Mouse (Mus musculus) layer of hippocampus, postnatal 36 days (tissue): ENCODE measurements around the gene Grip1. TPM values are rescaled to one million over a fixed set of nuclear protein-coding genes. Genes with fewer than 3 reads are reported as not detected.

Experiments
- DNase-seq, 2 experiments: peaks; one replicate each; pipeline ENCODE4 v3.0.0; 2022
- total RNA-seq, 2 experiments: library from RNA; stranded (reverse); gene quantifications; 2 replicates each; pipeline ENCODE4 v1.2.3; 2021

Gene Grip1
- total RNA-seq, 2 experiments from 2014 or later = 28.4 to 29.0 TPM

DNA sequence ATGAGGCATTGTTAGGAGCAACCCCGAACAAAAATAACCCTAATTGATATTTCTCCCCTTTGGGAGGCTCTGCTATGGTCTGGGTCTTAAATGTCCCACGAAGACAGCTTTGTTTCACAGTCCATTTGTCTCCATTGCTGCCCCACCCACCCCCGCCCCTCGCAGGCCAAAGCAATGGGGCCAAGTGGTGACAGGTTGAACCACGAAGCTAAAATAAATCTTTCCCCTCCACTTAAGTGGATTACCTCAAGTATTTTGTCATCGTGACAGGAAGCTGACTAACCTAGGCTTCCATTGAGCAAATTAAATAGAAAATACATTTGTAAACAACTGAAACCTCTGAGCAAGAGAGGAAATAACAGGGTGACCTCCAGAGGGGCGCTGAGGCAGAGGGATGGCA, 216.8 kb downstream of the Grip1 start:
- no peak for DNase-seq

DNA sequence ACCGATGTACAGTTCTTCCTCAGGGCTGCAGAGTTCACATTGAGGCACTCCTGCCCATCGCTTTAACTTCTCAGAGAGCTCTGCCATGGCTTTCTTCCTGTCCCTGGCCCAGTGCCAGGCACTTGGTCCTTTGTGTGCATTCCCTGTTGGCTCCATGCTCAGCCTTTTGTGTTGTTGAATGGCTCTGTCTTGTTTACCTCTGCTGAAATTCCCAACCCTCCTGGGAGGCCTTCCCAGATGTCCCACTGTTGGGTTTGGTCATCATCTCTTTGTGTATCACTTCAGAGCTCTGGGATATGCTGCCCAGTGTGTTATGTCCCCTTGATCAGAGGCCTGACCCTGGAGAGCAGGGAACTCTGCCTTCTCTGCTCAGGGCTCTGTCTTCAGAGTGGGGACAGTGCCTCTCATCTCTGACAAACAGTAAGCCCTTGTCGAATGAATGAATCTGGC, 230.8 kb downstream of the Grip1 start:
- no peak for DNase-seq

DNA sequence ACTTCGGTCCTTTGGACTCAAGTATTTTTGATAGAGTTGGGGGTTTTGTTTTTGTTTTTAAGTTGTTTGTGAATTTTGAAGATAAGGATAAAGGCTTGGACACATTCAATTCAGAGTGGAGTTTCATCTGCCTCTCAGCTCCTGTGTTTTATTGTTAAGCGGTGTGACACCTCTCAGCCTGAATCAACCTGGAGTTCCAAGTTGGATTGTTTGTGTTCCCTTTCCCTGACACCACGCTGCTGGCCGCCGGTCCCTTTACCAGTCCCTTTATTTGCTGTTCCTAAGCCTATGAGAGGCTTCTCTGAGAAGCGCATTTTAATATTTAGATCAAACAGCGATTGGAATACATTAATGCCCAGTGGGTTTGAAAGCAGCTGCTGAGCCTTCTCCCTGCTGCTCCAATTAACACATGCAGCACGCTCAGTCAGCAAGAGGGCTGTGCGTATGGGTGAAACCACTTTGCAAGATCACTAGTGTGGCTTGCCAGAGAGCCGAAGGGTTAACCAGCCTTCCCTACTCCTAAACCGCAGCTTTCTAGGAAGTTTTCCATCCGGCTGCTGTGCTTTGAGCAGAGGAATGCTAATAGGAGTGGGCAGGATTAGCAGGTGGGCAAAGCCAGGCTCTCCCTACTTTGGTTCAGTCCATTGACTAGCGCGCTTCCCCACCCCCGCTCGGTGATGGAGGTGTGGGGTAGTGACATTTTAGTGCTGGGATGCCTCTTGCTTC, 237.9 kb downstream of the Grip1 start:
- peak; percentile 64 to 66 for DNase-seq

DNA sequence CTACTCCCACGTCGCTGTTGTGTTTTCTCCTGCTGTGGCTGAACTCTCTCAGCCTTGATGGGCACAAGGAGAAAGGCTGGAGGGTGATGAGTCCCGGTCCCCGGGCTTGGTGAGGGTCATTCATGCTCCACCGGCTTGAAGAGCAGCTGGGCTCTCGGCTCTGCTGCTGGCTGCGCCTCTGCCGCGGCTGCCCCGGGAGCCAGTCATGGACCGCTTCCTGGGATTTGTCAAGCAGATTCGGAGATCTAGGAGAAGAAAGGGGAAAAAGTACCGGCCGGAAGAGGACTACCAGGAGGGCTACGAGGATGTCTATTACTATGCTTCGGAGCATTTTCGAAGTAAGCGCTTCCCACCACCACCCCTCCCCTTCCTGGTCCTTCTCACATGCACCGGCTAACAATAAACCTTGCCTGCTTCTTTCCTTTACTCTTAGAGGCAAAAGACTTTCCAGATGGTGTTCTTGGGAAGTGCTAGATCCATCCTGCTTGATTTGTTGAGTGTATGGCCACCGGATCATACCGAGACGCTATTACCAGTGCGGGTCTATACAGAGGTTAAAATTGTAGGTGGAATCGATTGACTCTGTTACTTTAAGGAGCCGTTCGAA, 238.8 kb downstream of the Grip1 start:
- peak; percentile 20 to 24 for DNase-seq

DNA sequence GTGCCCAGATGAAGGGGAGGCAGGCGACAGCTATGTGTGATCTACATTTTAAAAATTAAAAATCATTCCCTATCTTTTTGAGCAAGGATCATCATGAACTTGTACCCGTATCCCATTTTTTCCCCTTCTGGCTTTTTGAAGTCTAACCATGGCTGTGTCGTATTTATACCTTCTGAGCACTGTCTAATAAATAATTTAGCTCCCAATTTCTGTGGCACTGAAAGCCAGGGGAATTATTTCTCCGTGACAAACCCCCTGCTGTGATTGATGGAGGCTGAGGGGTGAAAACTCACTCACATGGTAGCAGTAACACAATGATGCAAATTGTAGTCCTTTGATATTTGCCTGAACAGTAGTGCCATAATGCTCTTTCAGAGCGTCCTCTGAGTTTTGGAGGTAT, 239.8 kb downstream of the Grip1 start:
- no peak for DNase-seq

DNA sequence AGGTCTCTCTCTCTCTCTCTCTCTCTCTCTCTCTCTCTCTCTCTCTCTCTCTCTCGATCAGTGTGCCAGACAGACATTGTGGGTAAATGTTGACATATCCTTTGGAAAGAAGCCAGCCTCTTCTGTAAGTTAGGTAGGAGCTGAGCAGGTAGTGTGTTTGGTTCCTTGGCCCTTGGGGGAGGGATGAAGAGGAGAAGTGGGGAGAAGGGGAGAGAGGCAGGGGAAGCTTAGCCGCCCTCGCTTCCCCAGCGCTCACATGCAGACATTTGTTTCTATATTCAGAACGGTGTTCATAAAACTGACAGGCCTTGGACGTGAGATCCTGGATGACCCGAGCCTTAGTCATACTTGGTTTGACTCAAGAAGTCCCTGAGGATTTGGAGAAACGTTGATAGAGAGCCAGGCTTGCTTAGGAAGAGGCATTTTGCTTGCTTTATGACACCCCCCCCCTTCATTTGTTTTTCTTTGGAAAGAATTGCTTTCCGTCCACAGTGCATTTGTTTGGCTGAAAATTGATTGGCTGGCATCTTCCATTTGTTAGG, 243.7 kb downstream of the Grip1 start:
- no peak for DNase-seq

DNA sequence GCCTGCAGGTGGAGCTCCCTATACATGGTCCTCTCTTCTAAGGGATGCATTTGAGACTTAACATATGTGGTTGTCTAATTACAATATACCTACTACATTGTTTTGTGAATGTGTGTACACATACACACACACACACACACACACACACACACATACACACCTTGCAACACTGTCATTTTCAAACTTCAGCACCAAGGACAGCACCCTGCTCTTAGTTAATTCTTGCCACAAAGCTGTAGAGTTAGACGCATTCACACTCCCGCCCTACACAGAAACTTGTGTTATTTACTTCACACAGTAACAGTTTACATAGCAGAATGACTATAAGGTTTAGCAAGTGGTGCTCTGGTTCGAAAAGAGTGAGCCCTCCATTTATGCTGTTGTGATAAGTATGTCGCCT, 251.7 kb downstream of the Grip1 start:
- DNase-seq = no peak

DNA sequence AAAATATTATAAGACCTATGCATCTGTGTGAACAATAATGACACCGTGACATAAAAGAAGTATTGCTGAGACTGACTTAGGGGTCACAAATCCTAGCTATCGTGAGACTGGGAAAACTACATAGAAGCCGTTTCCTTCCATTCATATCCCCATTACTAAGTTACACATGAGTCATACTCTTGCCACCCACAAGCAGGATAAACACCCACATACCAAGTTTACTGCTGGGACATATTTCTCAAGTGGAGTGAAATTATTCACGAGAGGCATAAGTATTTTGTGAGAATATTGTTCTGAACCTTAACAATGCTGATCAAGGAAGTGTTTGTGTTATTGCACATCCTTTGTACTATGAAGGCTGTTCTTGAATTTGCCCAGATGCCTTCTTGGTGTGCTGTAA, 252.7 kb downstream of the Grip1 start:
- DNase-seq = no peak

DNA sequence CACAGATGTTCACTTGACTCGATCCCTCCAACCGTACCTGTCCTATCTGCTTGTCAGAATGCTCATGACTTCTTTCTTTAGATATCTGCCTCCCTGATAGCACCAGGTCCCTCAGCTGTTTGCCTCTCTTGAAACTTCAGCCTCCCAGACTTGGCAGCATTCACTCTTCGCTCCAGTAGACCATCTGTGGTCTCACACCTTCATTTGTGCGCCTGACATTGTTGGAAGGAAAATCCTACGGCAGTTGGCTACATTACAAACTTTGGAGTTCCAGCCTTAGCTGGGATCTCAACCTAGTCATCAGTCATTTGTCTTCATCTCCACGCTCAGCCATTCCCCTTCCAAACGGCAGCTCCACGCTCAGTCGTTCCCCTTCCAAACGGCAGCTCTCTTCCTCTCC, 253.4 kb downstream of the Grip1 start:
- no peak for DNase-seq

DNA sequence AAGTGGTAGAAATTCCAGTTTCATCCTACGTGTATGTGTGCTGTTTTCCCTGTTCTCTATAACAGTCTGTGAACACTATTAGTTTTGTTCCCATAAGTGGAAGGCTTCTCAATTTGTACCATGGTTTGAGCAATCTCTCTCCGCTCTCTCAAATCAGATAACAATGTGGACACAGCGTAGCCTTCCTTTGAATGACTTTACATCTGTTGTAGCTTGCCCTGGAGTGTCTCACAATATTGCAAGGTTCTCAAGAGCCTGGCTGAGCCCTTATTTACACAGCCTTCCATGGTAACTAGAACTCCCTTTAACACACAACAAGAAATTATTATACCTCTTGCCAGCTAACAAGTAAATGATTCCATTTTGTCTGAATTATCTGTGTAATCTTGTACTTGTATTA, 268.3 kb downstream of the Grip1 start:
- DNase-seq = no peak

DNA sequence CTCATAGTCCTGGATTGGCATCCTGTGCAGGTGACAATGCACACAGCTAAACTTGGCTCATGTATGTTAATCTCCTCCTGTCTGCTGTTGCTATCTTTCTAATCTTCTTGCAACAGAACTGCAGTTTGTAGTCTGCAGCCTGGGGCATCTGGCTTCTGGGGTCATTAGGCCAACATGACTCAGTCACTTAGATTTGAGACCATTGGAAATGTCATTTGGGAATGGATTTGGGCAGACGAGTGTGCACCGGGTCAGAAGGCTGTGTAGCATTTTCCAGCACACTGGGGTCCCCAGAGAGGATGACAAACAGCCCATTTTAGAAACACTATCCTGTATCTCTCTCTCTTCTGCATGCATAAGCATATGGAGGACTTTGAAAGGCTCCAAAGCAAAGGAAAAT, 268.8 kb downstream of the Grip1 start:
- DNase-seq = no peak

DNA sequence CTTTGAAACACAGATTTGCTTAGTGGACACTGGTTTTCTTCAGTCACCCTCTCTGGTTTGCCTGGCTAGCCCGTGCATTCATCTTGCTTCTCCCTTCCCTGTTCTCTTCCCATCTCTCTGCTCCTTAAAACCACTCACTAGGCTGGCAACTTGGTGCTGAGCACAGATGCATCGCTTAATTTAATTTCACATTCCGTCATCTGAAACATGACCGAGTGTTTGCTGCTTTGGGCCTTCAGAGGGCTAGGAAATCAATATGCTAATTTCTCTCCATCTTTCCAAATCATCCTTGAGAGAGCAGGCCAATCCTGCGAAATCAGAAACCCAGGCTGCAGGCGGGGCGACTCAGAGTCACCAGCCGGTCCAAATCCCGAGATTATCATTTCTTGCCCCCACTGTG, 270.0 kb downstream of the Grip1 start:
- DNase-seq = no peak

DNA sequence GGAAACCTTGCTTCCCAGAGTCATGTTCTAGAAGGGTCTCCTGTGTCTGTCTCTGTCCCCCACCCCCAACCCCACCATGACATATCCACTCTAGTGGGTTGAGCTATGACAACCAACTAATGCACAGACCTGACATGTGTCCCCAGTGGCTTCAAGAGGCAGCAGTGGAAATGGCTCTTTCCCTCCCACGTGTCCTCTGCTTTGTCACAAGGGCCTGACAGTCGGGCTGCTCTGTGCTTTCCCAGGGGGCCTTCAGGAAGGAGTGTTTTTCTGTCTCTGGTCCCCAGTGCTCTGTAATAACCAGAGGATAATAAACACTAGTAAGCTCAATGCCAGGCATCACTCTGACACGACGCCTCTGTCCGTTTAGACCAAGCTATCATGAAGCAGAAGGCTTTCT, 271.7 kb downstream of the Grip1 start:
- DNase-seq = no peak

DNA sequence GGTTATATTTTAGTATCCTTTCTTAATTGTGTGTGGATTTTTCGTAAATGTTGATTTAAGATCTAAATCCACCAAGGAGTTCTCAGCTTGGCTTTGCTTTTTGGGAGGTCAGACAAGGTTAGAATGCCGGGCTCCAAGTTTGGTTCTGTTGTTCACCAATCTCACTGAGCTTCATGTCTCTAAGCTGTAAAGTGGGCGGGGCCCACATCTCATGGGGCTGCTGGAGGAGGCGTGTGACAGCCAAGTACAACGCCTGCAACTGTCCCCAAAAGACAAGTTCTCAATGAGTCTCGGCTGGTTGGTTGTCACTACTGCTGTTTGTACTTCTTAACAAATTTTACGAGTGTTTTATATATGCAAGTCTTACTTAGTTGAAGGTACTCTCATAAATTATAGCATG, 272.3 kb downstream of the Grip1 start:
- no peak for DNase-seq

DNA sequence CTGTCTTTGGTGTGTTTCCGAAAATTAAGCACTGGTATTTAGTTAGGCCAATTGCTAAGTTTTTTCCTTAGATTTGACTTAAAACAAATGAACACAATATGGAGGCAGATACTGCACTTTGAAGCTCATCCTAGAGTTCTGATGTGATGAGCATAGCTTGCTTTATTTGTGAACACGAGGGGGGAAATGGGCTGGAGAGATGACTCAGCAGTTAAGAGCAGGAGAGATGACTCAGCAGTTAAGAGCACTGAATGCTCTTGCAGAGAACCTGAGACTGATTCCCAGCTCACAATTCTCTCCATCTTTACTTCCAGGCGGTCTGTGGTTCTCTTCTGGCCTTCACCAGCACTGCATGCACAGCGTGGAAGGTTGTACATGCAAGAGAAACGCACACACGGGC, 273.3 kb downstream of the Grip1 start:
- DNase-seq = no peak

DNA sequence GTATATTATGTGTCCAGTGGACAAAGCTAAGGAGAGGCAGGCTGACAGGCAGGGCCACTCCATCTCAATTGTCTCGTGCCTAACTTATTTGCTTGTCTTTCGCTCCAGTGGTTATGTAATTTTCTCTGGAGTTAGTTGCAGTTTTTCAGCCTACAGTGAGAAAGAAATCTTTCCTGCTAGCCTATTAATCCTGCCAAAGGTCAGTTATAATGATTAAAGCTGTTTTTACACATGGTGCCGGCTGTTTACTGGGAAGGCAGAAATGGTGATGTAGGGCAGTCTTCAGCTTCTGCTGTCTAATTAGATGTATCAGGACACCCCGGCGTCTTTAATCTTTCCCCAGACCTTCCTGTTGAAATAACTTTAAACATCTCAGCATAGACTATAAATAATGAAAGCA, 276.6 kb downstream of the Grip1 start:
- DNase-seq = no peak

DNA sequence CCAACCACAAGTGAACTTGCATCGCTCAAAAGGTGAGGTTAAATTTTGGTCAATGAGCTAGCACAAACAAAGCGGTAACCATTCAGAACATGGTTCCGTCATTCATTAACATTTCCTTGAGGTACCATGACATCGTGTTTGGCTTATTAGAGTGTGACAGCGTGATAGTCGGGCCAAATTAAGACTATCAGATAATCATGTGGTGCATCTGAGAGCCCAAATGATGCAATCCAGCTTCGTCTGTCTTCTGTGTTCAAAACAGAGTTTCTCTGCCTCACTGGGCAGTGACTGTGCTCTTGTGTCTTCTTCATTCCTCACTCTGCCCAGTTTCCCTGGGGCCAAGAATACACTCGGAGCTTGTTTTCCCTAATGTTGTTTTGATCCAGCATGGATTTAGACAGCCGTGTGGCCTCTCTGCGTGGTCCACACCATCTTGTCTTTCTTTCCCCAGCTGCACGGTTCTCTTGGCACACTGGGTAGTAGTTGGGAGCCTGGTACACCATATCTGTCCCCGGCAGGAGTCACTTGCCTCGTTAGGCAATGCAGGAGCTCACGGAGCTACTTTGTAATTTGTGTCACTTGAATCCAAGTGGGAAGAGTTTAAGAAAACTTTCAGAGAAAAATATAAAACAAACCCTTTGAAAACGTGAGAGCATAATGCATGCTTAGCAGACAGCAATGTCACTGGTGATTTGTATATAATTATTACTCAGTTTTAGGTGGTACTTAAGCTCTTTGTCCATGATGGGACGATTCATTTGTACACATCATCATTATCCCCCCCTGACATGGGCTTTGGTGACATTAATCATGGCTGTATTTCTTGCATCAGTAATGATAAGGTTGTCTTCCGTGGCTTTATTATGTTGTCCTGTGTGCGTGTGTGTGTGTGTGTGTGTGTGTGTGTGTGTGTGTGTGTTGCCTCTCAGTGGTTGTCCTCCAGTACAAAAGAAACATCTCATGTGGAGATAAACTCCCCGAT, 281.7 kb downstream of the Grip1 start:
- no peak for DNase-seq

DNA sequence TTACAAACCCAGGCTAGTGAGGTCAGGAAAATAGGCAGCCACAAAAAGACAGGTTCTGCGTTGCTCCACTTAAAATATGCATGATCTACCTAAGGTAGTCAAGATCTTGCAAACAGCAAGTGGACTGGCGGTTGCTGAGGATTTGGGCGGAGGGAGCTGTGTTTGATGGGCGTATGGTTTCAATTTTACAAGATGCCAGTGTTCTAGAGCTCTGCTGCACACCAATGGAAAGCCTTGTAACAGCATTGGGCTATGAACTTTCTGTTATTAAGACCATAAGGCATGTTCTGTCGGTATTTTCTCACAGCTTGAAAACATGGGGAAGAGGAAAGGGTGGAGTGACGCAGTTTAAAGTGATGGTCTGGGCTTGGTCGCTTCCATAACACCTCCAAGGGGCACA, 285.8 kb downstream of the Grip1 start:
- no peak for DNase-seq

DNA sequence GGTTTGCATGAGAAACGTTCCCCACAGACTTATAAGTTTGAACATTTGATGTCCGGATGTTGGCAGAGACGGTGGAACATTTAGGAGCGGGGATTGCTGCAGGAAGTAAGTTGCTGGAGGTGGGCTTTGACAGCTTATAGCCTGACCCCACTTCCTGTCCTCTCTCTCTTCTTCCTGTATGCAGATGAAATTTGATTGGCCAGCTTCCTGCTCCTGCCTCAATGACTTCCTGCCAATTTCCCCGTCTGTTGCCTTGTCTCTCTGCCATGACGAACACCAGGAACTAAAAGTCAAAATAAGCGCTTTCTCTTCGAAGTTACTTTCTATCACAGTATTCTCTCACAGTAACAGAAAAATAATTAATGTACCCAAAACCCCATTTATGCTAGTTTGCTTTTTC, 289.1 kb downstream of the Grip1 start:
- peak; percentile 47 to 54 for DNase-seq

DNA sequence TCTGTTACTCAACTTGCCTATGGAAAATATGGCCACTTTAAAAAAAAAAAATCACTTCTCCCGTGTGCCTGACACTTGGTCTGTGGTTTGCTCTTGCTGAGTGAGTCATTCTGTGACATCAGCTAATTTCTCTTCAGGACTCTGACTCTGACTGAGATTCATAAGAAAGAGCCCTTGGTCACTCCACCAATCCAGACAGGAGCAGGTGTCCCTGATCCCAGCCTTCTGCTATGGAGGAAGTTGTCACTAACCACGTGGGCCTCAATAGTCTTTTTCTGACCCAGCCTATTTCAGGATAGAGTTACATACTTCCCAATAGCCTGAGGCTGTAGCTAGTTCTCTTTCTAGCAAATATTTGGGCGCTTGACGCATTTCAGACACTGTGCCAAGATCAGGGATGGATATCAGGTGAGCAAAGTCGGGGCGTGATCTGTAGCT, 298.8 kb downstream of the Grip1 start:
- no peak for DNase-seq

DNA sequence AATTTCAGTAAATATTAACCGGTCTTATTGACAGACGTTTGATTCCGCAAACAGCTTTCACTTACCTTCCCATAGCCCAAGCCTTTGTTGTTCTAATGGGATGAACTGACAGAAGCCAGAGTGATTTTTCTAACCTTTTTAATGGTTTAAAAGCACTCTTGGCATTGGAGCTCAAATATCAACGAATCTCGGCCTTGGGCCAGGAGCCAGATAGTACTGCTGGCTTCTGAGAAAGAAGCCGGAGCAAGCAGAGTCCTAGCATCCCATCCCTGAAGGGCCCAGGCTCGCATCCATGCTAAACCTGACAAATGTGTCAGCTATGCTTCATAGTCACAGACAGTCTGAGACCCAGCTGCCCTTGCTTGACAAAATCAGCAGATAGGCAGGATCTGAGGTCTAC, 302.6 kb downstream of the Grip1 start:
- DNase-seq = no peak

DNA sequence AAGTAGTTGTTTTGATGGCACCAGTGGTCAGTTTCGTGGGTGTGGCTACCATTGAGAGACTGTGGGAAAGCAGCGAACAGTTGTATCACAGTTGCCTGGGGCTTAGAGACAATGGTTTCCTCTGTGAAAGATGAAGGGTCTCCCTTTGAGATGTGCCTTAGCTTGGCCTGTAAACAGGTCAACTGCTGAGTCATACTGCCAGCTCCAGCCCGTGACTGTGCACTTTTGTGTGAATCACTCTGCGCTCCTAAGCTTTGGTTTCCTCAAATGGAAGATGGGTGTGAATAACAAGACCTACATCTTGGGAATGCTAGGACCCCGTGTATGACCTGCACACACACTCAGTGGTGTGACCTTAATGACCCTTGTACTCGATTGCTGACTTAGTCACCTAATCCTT, 303.6 kb downstream of the Grip1 start:
- DNase-seq = no peak
